Comparison of ENCODE assay signal across 8 mouse cellular contexts in genomic region chr1:177188708-177189107, GRCm38 (mm10).
DNase-seq lines count a peak whose midpoint lies in the region; ATAC-seq and TF ChIP-seq lines count a peak whose summit lies in the region.

No protein-coding gene starts in this region.

- TF ChIP-seq EP300 in liver, embryonic 14.5 days (IDR thresholded peaks at IDR 0.05; ENCODE audit: low read depth), result no peak

- H3K27me3 ChIP-seq in hindbrain, embryonic 14.5 days (ENCODE audit: control insufficient read depth, insufficient read depth, low read length), result no peaks in the 10 kb centered on the region
- H3K27me3 ChIP-seq in liver, embryonic 14.5 days (ENCODE audit: control insufficient read depth, insufficient read depth, low read length), result no peaks in the 10 kb centered on the region

- peak; percentile 83 for ATAC-seq in hindbrain, embryonic 14.5 days (ENCODE audit: low FRiP score)
- peak; percentile 48; the same call in 1 of the 2 replicates for ATAC-seq in liver, embryonic 14.5 days (ENCODE audit: insufficient read depth)
- ATAC-seq in neutrophil, adult 5-6 weeks (ENCODE audit: extremely low read depth, insufficient number of reproducible peaks, low FRiP score, poor library complexity, severe bottlenecking), result peak; percentile 94

- no peak overlapping the region for H3K4me3 ChIP-seq in cortical plate, adult 2 months (ENCODE audit: insufficient read depth, low read length)
- no peak overlapping the region for H3K4me3 ChIP-seq in hindbrain, embryonic 14.5 days (replicated peaks; ENCODE audit: low read length)
- H3K4me3 ChIP-seq in liver, embryonic 14.5 days (ENCODE audit: insufficient read depth in 1 of 2, low read depth in 2 of 2, low read length in 2 of 2), result no peak overlapping the region

- H3K27ac ChIP-seq in cortical plate, adult 2 months (ENCODE audit: insufficient read depth, low read length), result no peak overlapping the region
- no peak overlapping the region for H3K27ac ChIP-seq in hindbrain, embryonic 14.5 days
- H3K27ac ChIP-seq in liver, embryonic 14.5 days, result no peak overlapping the region

- no peak overlapping the region for H3K4me2 ChIP-seq in hindbrain, embryonic 14.5 days (replicated peaks)
- no peak overlapping the region for H3K4me2 ChIP-seq in liver, embryonic 14.5 days (ENCODE audit: low read depth)

- 9% methylated on average over 3 of the region's 3 CpGs for WGBS in hindbrain, embryonic 14.5 days
- WGBS in liver, embryonic 14.5 days (ENCODE audit: insufficient replicate concordance), result 28% methylated on average over 3 of the region's 3 CpGs

- no peaks in the 10 kb centered on the region for H3K9me3 ChIP-seq in hindbrain, embryonic 14.5 days (ENCODE audit: control insufficient read depth, low read length)
- H3K9me3 ChIP-seq in liver, embryonic 14.5 days (ENCODE audit: control insufficient read depth, low read length), result no peaks in the 10 kb centered on the region

- DNase-seq in layer of hippocampus, adult 9-11 months, result peak; percentile 49
- DNase-seq in layer of hippocampus, postnatal 10 days (ENCODE audit: low spot score in 2 of 2), result no peak
- peak; percentile 52 for DNase-seq in Muller cell, postnatal 12 days (ENCODE audit: inconsistent ontology term)
- peak; percentile 75 for DNase-seq in hindbrain, embryonic 14.5 days (ENCODE audit: low spot score)
- peak; percentile 36 to 44 (median 39) for DNase-seq in liver, embryonic 14.5 days (ENCODE audit: low read depth in 3 of 3, low spot score in 3 of 3)
- no peak for DNase-seq in urinary bladder, adult 2 months (ENCODE audit: low spot score)

- TF ChIP-seq CTCF in cortical plate, adult 2 months (IDR thresholded peaks at IDR 0.05; ENCODE audit: extremely low read depth, insufficient read depth, low read length), result peak; percentile 43; the same call in 1 of the 2 replicates
- TF ChIP-seq CTCF in liver, embryonic 14.5 days (IDR thresholded peaks at IDR 0.05; ENCODE audit: low read depth), result peak; percentile 61

- H3K36me3 ChIP-seq in hindbrain, embryonic 14.5 days (replicated peaks; ENCODE audit: control insufficient read depth, insufficient read depth), result no peaks in the 10 kb centered on the region
- no peaks in the 10 kb centered on the region for H3K36me3 ChIP-seq in liver, embryonic 14.5 days (replicated peaks; ENCODE audit: control insufficient read depth, insufficient read depth, low read depth)

- no peak overlapping the region for H3K9ac ChIP-seq in hindbrain, embryonic 14.5 days
- no peak overlapping the region for H3K9ac ChIP-seq in liver, embryonic 14.5 days (replicated peaks)

- no peak for TF ChIP-seq POLR2A in cortical plate, adult 2 months (IDR thresholded peaks at IDR 0.05; ENCODE audit: extremely low read depth, insufficient read depth, low read length)

- H3K4me1 ChIP-seq in cortical plate, adult 2 months (ENCODE audit: control insufficient read depth, insufficient read depth, low read length), result no peaks in the 10 kb centered on the region
- no peaks in the 10 kb centered on the region; the same call in 1 of the 2 replicates for H3K4me1 ChIP-seq in hindbrain, embryonic 14.5 days (replicated peaks; ENCODE audit: control insufficient read depth, insufficient read depth, low read length)
- no peaks in the 10 kb centered on the region for H3K4me1 ChIP-seq in liver, embryonic 14.5 days (replicated peaks; ENCODE audit: control insufficient read depth in 2 of 2, insufficient read depth in 2 of 2, low read length in 1 of 2)

Comparison
In these comparisons a context has a peak if more than half of its experiments do, and no peak if none do; other contexts are left out.
1. DNase-seq: peak in layer of hippocampus, adult 9-11 months (single experiment), Muller cell, postnatal 12 days (single experiment), hindbrain, embryonic 14.5 days (single experiment) and liver, embryonic 14.5 days (3 of 3); none in layer of hippocampus, postnatal 10 days (0 of 2) and urinary bladder, adult 2 months (single experiment).
2. Peak in every context shown above with its lines, with median percentiles within 50 percentile points of each other: ATAC-seq.